Mouse (Mus musculus) thymus, postnatal 36 days (tissue): Measurements from ENCODE around the gene Rnf123.

Source experiments
- DNase-seq, 2 experiments: peaks; one replicate each; pipeline ENCODE4 v3.0.0; 2022; ENCODE audit warnings: mixed read lengths in 2 of 2

Gene Rnf123

GRCm38 (mm10) chr9:108058291-108058690 is 24.9 kb downstream of the Rnf123 start:
- DNase-seq, result no peak

- DNase-seq, result peak in 1 of 2 experiments; percentile 2
Measured at GRCm38 (mm10) chr9:108057262-108057562, 25.9 kb downstream of the Rnf123 start.

- DNase-seq, result peak in 1 of 2 experiments; percentile 6
Measured at GRCm38 (mm10) chr9:108056361-108057261, 26.5 kb downstream of the Rnf123 start.

- DNase-seq, result no peak
Measured at GRCm38 (mm10) chr9:108055661-108056237, 27.4 kb downstream of the Rnf123 start.

DNA sequence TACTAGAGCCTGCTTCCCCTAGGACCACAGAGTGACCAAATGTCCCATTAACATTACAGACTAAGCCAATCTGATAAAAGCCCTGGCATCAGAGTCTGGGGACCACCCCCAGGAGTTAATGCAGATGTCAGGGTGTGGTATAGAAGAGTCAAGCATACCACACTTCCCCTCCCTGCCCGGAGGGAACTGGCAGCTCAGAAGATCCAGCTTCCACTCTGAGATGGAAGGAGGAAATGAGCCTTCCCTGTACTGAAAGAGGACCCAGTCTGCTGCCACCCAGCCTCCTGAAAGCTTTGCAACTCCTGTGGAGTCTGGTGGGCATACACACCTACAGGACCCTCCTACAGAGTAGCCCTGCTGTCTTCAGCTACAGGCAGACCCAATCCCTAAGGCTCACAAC is 28.1 kb downstream of the Rnf123 start:
- peak in 1 of 2 experiments; percentile 3 for DNase-seq

GRCm38 (mm10) chr9:108054331-108055040 is 28.7 kb downstream of the Rnf123 start:
- peak in 1 of 2 experiments; percentile 12 for DNase-seq

GRCm38 (mm10) chr9:108053665-108054225 is 29.4 kb downstream of the Rnf123 start:
- DNase-seq, result no peak

DNA sequence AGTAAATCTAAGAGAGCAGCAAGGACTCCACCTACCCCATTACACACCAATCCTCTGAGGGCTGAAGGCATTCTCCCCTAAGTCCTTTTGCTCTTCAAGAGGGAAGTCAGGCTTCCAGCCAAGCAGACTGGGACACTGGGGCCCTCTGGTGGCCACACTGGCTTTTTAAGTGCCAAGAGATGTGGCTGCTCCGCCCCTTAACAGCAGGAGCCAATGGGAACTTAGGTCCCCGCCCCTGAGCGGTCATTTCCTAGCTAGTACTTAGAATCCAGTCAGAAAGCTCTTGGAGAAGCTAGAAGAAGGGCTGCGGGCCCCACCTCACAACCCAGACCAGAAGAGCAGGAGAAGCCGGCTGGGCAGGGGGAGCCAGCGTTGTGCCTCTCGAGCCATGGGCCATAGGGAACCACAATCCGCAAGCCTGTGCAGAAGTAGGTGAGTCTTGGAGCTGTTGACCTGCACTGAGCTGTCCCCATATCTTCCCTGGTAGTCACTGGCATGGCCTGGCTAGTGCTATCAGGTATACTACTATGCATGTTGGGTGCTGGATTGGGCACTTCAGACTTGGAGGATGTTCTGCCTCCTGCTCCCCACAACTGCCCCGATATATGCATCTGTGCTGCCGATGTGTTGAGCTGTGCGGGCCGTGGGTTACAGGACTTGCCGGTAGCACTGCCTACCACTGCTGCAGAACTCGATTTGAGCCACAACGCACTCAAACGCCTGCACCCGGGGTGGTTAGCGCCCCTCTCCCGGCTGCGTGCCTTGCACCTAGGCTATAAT is 30.1 kb downstream of the Rnf123 start, which contains the start of gene Amigo3:
TSS of gene Amigo3 (plus strand) at position 275 of the 780 bp plus-strand sequence.
- DNase-seq, result peak; percentile 93 to 95

DNA sequence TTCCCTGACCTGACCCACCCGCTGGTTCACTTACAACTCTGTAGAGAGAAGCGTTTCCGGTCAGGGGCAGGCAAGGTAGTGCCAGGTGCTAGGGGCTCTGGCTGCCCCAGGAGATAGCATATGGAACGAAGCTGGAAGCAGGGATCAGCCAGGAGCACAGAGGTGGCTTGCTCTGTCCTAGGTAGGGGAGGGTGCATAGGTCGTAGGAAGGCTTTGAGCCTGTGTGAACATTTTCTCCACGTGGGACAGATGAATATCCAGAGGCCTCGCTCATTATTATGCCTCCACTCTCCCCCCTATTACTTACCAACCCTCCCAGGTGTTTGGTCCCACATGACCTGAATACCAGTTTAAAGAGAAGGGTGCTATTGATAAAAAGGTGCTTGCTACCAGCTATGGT is 30.7 kb downstream of the Rnf123 start:
- DNase-seq, result no peak

GRCm38 (mm10) chr9:108051931-108052220 is 31.3 kb downstream of the Rnf123 start:
- DNase-seq, result peak in 1 of 2 experiments; percentile 10

DNA sequence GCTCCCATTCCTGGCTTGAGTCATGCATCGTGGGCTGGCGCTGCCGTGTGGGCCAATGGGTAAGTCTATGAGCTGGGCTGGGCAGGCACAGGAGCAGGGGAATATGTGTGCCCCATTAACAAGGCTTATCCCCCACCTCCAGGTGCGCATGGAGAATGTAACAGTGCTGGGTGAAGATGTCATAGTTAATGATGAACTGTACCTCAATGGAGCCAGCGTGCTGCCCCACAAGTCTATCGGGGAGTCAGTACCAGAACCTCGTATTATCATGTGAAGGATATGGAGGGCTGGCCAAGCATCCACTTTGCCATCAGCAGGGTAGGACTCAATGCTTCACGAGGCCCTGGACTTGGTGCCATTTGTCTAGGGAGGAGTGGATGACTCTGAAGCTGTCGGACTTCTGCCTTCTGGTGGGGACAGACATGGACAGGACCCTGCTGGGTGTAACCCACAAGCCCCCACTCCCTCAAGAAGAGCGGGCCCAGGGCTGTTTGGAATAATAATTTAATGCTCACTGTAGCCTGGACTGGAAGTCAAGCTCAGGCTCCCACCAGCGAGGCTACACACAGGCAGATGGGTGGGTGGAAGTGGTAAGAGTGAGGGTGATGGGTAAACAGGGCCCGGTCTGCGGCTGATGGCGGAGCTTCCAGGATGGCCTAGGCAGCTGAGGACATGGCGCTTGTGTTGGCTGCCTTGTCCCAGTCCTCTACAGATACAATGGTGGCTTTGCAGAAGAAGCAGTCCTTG is 31.8 kb downstream of the Rnf123 start:
- peak in 1 of 2 experiments; percentile 12 for DNase-seq

DNA sequence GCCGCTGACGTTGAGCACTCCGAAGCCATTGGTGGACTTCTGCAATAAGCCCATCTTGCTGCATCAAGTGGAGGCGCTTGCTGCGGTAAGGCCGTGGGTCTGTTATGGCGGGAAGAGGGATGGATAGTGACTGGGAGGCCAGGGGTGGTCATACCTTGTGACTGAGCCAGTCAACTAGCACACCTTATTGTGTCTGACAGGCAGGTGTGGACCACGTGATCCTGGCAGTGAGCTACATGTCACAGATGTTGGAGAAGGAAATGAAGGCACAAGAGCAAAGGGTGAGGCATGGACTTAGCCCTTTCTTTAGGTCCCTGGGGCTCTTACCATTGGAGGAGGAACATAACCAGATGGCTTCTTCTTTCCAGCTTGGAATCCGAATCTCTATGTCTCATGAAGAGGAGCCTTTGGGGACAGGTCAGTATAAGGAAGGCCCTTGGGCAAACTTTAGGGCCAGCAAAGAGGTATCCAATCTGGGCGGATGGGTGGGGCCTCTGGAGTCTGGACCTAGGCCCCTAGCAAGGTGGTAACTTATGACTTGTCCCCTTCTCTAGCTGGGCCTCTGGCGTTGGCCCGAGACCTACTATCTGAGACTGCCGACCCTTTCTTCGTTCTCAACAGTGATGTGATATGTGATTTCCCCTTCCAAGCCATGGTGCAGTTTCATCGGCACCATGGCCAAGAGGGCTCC is 33.4 kb downstream of the Rnf123 start:
- peak in 1 of 2 experiments; percentile 15 for DNase-seq

GRCm38 (mm10) chr9:108049016-108049455 is 34.1 kb downstream of the Rnf123 start, which contains the start of gene Gmppb:
Gmppb (plus strand) TSS chr9:108049242.
- peak; percentile 87 to 94 for DNase-seq

DNA sequence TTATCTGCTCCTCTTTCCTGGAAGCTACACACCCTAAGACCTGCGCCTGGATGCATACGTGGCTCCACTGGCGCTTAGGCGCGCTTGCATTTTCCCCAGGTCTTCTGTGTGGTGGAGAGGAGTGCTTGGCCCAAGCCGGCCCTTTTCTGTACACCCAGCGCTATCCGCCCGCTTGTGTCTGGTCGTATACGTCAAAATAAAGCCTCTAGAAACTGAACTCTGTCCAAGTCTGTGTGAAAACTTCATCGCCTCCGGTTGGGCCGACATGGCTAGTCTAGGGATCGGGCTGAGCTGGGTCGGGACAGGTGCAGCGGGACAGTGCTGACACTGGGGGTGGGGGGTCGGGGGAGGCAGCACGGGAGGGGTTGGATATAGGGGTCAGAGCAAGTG is 34.6 kb downstream of the Rnf123 start:
- no peak for DNase-seq

DNA sequence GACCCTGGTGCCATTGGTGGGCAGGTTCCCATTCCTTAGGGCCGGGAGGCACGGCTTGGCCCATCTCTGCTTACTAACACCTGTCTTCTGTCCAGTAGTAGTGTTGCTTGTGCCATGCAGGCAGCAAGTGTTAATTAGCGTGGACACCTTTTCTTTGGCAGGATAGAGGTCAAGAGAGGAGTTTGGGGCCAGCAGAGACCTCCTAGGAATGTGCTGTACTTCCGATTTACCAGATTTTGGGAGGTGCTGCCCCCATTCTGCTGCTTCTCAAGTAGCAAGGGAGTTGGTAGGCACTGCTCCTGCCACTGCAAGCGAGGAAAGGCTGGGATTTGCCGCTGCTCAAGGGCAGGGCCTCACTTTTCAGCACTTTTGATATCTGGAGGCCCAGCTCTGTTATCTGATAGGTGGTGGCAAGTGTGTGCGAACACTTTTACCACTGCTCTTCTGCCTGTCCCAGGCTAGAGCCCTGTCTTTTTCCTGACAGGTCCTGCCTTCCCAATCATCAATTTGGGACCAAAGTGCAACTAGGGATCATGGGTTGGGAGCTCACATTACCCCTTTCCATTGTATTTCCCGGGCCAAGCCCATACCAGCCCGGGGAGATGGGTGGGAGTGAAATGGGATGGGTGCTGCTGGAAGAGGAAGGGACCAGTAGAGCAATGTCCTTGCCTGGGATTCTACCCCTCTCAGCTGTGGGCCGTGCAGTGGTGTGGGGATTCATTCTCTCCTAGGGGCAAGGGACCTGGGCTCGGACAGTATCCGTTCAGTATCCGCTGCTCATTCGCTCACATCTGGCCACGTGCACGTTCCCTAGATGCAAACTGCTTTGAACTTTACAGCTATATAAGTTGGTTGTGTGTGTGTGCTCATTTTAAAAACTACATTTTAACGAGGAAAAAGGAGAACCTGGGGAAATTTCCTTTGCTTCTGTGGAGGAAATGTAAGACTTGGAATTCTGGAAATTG is 35.3 kb downstream of the Rnf123 start:
- DNase-seq, result peak in 1 of 2 experiments; percentile 15

DNA sequence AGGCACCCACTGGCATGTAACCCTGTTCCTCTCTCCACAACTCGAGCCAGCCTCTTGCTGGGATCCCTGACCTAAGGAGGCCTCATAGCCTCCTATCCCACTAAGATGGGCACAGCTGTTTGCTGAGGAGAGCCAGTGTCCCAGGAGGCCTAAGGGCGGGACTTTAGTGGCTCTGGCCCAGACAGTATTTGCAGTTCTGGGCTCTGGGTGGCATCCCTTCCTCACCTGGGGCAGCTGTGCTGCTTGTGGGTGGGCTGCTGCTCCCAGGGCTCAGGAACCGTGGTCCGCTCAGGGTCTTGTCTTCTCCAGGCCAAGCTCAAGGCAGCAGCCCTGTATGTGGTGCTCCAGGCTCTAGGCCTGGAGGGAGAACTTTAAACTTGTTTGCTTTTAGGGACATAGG is 36.6 kb downstream of the Rnf123 start:
- DNase-seq, result peak in 1 of 2 experiments; percentile 7

DNA sequence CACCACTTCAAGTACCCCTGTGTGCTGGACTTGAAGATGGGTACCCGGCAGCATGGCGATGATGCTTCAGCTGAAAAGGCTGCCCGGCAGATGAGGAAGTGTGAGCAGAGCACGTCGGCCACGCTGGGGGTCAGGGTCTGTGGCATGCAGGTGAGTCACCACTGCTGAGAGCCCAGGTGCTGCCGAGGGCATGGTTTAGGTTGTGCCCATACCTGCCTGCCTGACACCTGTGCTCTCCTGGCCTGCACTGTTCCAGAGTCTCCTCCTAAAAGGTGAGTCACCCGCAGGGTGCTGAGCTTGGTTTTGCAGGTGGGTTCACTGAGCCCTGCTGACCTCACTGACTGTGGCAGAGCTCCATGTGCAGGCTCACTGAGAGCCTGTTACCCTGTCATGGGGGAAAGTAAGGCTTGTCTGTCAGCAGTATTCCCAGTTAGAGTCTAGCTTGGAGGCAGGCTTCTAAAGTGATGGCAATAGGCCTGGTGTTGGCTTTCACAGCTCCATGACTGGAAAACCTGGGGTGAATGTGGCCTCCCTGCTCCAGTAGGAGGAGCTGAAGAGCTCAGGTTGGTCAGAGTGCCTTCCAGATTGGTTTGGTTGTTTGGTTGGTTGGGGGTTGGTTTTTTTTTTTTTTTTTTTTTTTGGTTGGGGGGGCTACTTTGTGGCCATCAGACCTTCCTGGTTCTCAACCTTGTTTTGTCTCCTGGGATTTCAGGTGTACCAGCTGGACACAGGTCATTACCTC is 38.2 kb downstream of the Rnf123 start:
- no peak for DNase-seq

DNA sequence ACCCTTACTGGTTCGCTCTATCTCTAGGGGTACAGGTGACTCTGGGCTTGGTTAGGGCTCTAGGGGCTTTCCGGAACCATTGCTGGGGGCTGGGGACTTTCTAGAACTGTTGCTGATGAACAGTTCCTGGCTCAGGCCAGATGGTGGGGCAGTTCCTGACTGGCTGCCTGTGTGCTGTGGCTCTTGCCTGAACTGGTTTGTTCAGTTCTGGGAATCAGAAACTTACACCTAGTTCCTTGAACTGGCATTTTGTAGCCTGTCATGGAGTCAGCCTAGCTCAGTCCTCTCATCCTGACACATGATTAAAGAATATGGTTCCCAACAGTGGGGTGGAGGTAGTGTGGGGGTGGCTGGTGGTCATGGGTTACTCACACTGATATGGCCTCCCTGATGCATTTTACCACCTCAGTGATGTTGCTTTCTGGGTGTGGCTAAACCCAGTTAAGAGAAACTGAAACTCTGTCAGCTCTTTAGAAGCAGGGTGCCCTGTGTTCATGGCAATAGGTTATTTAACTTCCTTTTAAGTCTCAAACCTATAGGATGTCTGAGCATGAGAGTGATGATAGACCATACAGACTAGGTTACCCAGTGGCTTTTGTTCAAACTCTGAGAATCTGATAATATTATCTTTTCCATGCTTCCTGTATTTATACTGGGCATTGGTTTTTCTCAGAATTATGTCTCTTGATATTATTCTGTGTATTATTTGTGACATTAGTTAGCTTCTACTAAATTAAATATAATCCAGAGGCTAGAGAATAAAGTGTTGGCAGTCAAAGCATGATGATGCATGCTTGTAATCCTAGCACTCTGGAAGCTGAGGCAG is 47.6 kb downstream of the Rnf123 start:
- DNase-seq, result no peak
